Mouse (Mus musculus) CD4-positive, CD25-positive, alpha-beta regulatory T cell, adult 9 weeks (primary cell): ENCODE results near the gene Cbln1. TPM values are rescaled to one million over a fixed set of nuclear protein-coding genes. Genes with fewer than 3 reads are reported as not detected.

Experiments
- polyA plus RNA-seq: library from polyadenylated mRNA; unstranded; fragments of 100-300 nt; shearing (Covaris generic); gene quantifications from one replicate; pipeline ENCODE4 v1.2.1, GENCODE M21; 2017

Cbln1 gene
- not detected for polyA plus RNA-seq

GRCm38 (mm10) chr8:87472271-87473236 is at the start of gene Cbln1:
Gene Cbln1 (minus strand): TSS chr8:87472609.

Other genes with a start within 250 kb of the Cbln1 start
- gene 4933402J07Rik, start 91.2 kb upstream of the Cbln1 start, polyA plus RNA-seq = not detected